Mouse (Mus musculus) forebrain, embryonic 16.5 days (tissue): ENCODE measurements around the gene Hipk3. TPM values are rescaled to one million over a fixed set of nuclear protein-coding genes. Genes with fewer than 3 reads are reported as not detected.

Experiments
- ATAC-seq: fragments of 200-750 bp; cut with Nextera tagmentation; 2 replicates; pipeline ENCODE4 v1.8.0; 2017; ENCODE audit warnings: mild to moderate bottlenecking, moderate library complexity
- H3K27ac ChIP-seq: fragments of 300-500 bp; sonication (generic); 2 replicates; pipeline ENCODE4 v1.5.1; 2014; ENCODE audit warnings: low read length, control low read depth
- H3K27me3 ChIP-seq: fragments of 300-500 bp; sonication (generic); replicated peaks from 2 replicates; pipeline ENCODE4 v1.6.1; 2014; ENCODE audit warnings: low read length; ENCODE audit not compliant: control insufficient read depth, insufficient read depth
- H3K36me3 ChIP-seq: fragments of 300-500 bp; sonication (generic); 2 replicates; pipeline ENCODE4 v1.6.1; 2014; ENCODE audit not compliant: control insufficient read depth, insufficient read depth
- H3K4me1 ChIP-seq: fragments of 300-500 bp; sonication (generic); replicated peaks from 2 replicates; pipeline ENCODE4 v1.6.1; 2014; ENCODE audit warnings: low read length; ENCODE audit not compliant: control insufficient read depth, insufficient read depth
- H3K4me2 ChIP-seq: fragments of 300-500 bp; sonication (generic); 2 replicates; pipeline ENCODE4 v1.6.1; 2014; ENCODE audit warnings: mild to moderate bottlenecking, low read length, control low read depth
- H3K4me3 ChIP-seq: fragments of 300-500 bp; sonication (generic); replicated peaks from 2 replicates; pipeline ENCODE4 v1.5.1; 2014; ENCODE audit warnings: mild to moderate bottlenecking, low read length, control low read depth
- H3K9ac ChIP-seq: fragments of 300-500 bp; sonication (generic); replicated peaks from 2 replicates; pipeline ENCODE4 v1.6.1; 2014; ENCODE audit warnings: low read depth, low read length, control low read depth
- H3K9me3 ChIP-seq: fragments of 300-500 bp; sonication (generic); 2 replicates; pipeline ENCODE4 v1.6.1; 2016; ENCODE audit warnings: low read length; ENCODE audit not compliant: control insufficient read depth
- WGBS: fragments of 180-500 bp; shearing (Covaris S2); extraction: QIAGEN DNeasy Blood & Tissue Kit; methylation state at CpG from one replicate; pipeline ENCODE4 v1.1.7; 2014; 5-methylcytosine and 5-hydroxymethylcytosine counted together
- polyA plus RNA-seq: library from polyadenylated mRNA; unstranded; fragments of >200 nt; fragmentation: Nextera tagmentation; extraction: Ambion mirVana; gene quantifications from 2 replicates; pipeline ENCODE4 v1.2.1, GENCODE M21; 2015

Hipk3 gene
- polyA plus RNA-seq, 1 experiment from 2014 or later: 6.9 TPM

DNA sequence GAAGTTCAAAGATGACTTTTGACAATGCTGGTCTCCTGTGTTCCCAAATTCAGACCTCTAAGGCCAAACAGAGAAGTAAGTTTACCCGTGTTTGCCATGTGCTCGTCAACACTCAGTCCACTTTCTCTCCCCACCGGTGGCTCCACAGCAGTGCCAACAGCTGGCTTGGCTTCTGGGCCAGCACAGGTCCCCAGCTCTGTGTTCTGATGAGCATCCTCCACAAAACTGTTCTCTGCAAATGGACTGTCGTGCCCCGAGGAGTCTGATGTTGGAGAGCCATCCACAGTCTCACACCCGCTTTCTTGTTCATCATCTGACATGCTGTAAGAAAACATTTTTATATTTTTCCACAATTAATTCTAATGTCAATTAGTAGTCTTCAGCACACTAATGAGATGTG, 63.2 kb downstream of the Hipk3 start:
- Histone ChIP-seq H3K27me3 (no peaks in the 10 kb centered on the region), H3K9ac (no peak overlapping the region), H3K27ac (no peak overlapping the region), H3K4me2 (no peak overlapping the region), H3K4me1 (no peaks in the 10 kb centered on the region), H3K9me3 (no peaks in the 10 kb centered on the region), H3K4me3 (no peak overlapping the region), H3K36me3 (peaks cover 30% of the 10 kb centered on the region)
- WGBS: 94% methylated on average over 6 of the region's 6 CpGs
- ATAC-seq: no peak

- Histone ChIP-seq H3K9ac (no peak overlapping the region), H3K4me3 (no peak overlapping the region), H3K27me3 (no peaks in the 10 kb centered on the region), H3K36me3 (peaks cover 30% of the 10 kb centered on the region), H3K9me3 (no peaks in the 10 kb centered on the region), H3K4me2 (no peak overlapping the region), H3K4me1 (no peaks in the 10 kb centered on the region), H3K27ac (no peak overlapping the region)
- WGBS: 69% methylated on average over 5 of the region's 5 CpGs
- no peak for ATAC-seq
Measured at GRCm38 (mm10) chr2:104430566-104430965, 63.7 kb downstream of the Hipk3 start.

- ATAC-seq: no peak
- 72% methylated on average over 3 of the region's 3 CpGs for whole genome bisulfite sequencing
- Histone ChIP-seq H3K4me1 (no peaks in the 10 kb centered on the region), H3K36me3 (peaks cover 10% of the 10 kb centered on the region), H3K9ac (no peak overlapping the region), H3K27ac (no peak overlapping the region), H3K27me3 (no peaks in the 10 kb centered on the region), H3K4me2 (no peak overlapping the region), H3K9me3 (no peaks in the 10 kb centered on the region), H3K4me3 (no peak overlapping the region)
Measured at GRCm38 (mm10) chr2:104426112-104426511, 68.1 kb downstream of the Hipk3 start.

DNA sequence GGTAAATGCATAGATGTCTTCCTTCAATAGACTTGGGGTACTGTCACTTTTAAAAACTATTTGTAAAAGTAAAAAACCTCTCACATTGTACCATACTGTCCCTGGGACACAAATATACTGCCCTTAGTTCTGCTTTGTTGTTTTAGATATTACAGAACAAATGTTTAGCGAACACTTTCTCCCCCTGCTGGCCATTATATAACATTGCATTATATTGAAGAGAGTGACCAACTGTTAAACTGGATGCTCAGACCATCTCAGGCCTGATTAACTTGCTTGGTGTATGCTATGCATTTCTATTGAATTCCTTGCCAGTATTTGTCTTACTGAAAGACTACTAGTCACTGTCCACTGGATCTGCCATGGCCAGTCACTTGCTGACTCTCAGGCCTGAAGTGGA, 72.0 kb downstream of the Hipk3 start:
- H3K9me3 ChIP-seq: no peaks in the 10 kb centered on the region
- H3K4me1 ChIP-seq: no peaks in the 10 kb centered on the region
- H3K27ac ChIP-seq: no peak overlapping the region
- no peak overlapping the region for H3K4me3 ChIP-seq
- peak; percentile 66 for ATAC-seq
- WGBS: 3% methylated on average over 1 of the region's 1 CpGs
- H3K27me3 ChIP-seq: no peaks in the 10 kb centered on the region
- no peaks in the 10 kb centered on the region for H3K36me3 ChIP-seq
- no peak overlapping the region for H3K4me2 ChIP-seq
- H3K9ac ChIP-seq: no peak overlapping the region

DNA sequence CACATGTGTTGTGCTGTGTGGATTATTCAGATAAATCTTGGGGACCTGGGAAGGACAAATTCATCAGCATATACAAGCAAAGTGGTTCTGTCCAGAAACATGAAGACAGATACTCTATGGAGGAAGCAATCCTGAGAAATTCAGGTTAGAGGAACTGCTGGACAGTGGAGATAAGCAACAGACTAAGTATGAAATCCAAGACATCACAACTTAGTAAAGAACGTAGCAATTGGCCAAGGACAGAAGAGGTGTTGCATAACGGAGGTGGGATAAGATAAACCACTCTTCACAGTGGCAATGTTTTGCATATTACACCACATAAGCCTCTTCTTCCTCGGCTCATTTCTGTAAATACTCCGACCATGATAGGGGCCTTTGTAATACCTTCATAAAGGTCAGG, 73.4 kb downstream of the Hipk3 start:
- Histone ChIP-seq H3K36me3 (no peaks in the 10 kb centered on the region), H3K27me3 (no peaks in the 10 kb centered on the region), H3K4me2 (no peak overlapping the region), H3K9me3 (no peaks in the 10 kb centered on the region), H3K27ac (no peak overlapping the region), H3K9ac (no peak overlapping the region), H3K4me3 (no peak overlapping the region), H3K4me1 (no peaks in the 10 kb centered on the region)
- 81% methylated on average over 4 of the region's 4 CpGs for WGBS
- no peak for ATAC-seq

- no peak overlapping the region for H3K9ac ChIP-seq
- no peak overlapping the region for H3K4me2 ChIP-seq
- H3K4me3 ChIP-seq: no peak overlapping the region
- H3K27me3 ChIP-seq: no peaks in the 10 kb centered on the region
- no peaks in the 10 kb centered on the region for H3K4me1 ChIP-seq
- no peaks in the 10 kb centered on the region for H3K9me3 ChIP-seq
- no peak for ATAC-seq
- 100% methylated on average over 1 of the region's 1 CpGs for WGBS
- H3K36me3 ChIP-seq: no peaks in the 10 kb centered on the region
- H3K27ac ChIP-seq: no peak overlapping the region
Measured at GRCm38 (mm10) chr2:104419999-104420398, 74.2 kb downstream of the Hipk3 start.

DNA sequence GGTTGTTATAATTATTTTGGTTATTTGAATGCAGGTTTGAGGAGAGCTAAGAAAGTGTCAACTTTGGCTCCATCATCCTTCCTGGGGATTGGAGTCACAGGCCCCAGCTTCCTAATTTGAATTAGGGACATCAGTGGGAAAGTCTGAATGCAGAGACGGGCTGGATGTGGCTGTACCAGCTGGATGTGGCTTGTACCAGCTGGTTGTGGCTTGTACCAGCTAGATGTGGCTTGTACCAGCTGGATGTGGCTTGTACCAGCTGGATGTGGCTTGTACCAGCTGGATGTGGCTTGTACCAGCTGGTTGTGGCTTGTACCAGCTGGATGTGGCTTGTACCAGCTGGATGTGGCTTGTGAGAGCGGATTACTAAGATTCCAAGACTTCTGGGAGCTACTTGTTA, 74.8 kb downstream of the Hipk3 start:
- Histone ChIP-seq H3K27me3 (no peaks in the 10 kb centered on the region), H3K4me2 (no peak overlapping the region), H3K4me3 (no peak overlapping the region), H3K9me3 (no peaks in the 10 kb centered on the region), H3K4me1 (no peaks in the 10 kb centered on the region), H3K36me3 (no peaks in the 10 kb centered on the region), H3K27ac (no peak overlapping the region), H3K9ac (no peak overlapping the region)
- WGBS: 79% methylated on average over 2 of the region's 2 CpGs
- ATAC-seq: no peak

DNA sequence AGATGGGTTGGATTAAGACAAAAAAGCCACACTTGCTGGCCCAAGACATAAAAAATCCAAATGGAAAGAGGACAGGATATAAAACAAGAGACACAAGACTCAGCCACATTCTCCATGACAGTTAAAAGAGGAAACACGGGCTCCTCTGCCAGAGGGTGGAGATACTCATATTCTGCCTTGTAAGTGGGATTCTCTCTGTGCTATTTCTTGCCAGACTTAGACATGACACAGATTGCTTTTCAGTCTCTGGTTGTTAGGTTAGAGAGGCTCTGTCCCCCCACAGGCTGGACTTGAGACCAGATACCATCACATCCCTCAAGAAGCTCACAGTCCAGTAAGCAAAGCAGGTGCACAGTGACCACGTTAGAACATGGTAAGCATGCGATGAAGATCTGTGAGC, 81.2 kb downstream of the Hipk3 start:
- no peaks in the 10 kb centered on the region for H3K9me3 ChIP-seq
- 84% methylated on average over 3 of the region's 3 CpGs for WGBS

DNA sequence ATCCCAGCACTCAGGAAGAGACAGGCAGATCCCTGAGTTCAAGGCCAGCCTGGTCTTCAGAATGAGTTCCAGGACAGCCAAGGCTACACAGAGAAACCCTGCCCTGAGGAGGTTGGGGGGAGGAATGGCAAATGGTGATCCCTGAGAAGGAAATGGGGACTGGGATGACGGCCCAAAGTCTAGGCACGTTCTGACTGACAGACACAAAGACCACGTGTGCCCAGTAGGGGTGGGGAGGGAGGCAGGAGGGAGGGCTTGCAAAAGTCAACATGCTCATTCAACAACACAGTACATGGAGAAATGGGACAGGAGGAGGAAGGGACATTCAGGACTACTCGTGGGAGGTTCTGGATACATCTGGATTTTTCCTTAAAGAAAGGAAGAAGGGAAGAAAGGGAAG, 81.8 kb downstream of the Hipk3 start:
- ATAC-seq: no peak
- no peaks in the 10 kb centered on the region for H3K36me3 ChIP-seq
- no peak overlapping the region for H3K27ac ChIP-seq
- WGBS: 41% methylated on average over 4 of the region's 4 CpGs
- H3K4me3 ChIP-seq: no peak overlapping the region
- peaks cover 21% of the 10 kb centered on the region for H3K4me1 ChIP-seq
- H3K9me3 ChIP-seq: no peaks in the 10 kb centered on the region
- H3K4me2 ChIP-seq: no peak overlapping the region
- no peak overlapping the region for H3K9ac ChIP-seq
- H3K27me3 ChIP-seq: no peaks in the 10 kb centered on the region; the same call in 1 of the 2 replicates

More for the DNA sequence above, 81.2 kb downstream of the Hipk3 start:
- Histone ChIP-seq H3K9ac (no peak overlapping the region), H3K36me3 (no peaks in the 10 kb centered on the region), H3K4me2 (no peak overlapping the region), H3K4me3 (no peak overlapping the region), H3K4me1 (peaks cover 16% of the 10 kb centered on the region), H3K27me3 (no peaks in the 10 kb centered on the region; the same call in 1 of the 2 replicates), H3K27ac (no peak overlapping the region)
- no peak for ATAC-seq

- Histone ChIP-seq H3K9ac (no peak overlapping the region), H3K4me1 (peaks cover 27% of the 10 kb centered on the region), H3K4me3 (no peak overlapping the region), H3K36me3 (no peaks in the 10 kb centered on the region), H3K27ac (no peak overlapping the region), H3K4me2 (no peak overlapping the region), H3K9me3 (no peaks in the 10 kb centered on the region), H3K27me3 (no peaks in the 10 kb centered on the region; the same call in 1 of the 2 replicates)
- 96% methylated on average over 7 of the region's 7 CpGs for WGBS
- ATAC-seq: no peak
Measured at GRCm38 (mm10) chr2:104411806-104412205, 82.4 kb downstream of the Hipk3 start.
